Mouse (Mus musculus) erythroblast, embryonic 14.5 days (primary cell): ENCODE results near the gene Bst2.

ENCODE experiments used
- GATA1 ChIP-seq: IDR thresholded peaks from 2 replicates; pipeline ENCODE4 v1.6.1; 2012; ENCODE audit warnings: low read length, inconsistent platforms, mixed read lengths
- TAL1 ChIP-seq: IDR thresholded peaks from 3 replicates; pipeline ENCODE4 v1.6.1; 2012; ENCODE audit warnings: low read length, inconsistent platforms, mixed read lengths

GRCm38 (mm10) chr8:71505979-71506378, 31.3 kb downstream of the Bst2 start:
- TF ChIP-seq TAL1 (no peak), GATA1 (no peak)
